Mouse (Mus musculus): ENCODE measurements around the gene Chsy1. TPM values are rescaled to one million over a fixed set of nuclear protein-coding genes. Genes with fewer than 3 reads are reported as not detected.

Chsy1 gene
- total and polyA plus RNA-seq, 3 experiments: 2.4 to 7.1 (median 4.6) TPM

GRCm38 (mm10) chr7:66194511-66194910 lies 85.2 kb downstream of the Chsy1 start:
- ATAC-seq (ENCODE audit: extremely low read depth, insufficient number of reproducible peaks, low FRiP score, poor library complexity, severe bottlenecking): no peak
- Histone ChIP-seq H3K4me3 (ENCODE audit: low read depth, low read length) (peak overlapping the region; percentile 28; the same call in 1 of the 2 replicates), H3K4me1 (ENCODE audit: insufficient read depth, low read depth, low read length) (peaks cover 77% of the 10 kb centered on the region), H3K27me3 (ENCODE audit: insufficient read depth, low read length) (peaks cover 8% of the 10 kb centered on the region), H3K36me3 (replicated peaks) (no peaks in the 10 kb centered on the region), H3K9me3 (replicated peaks) (no peaks in the 10 kb centered on the region)
- DNase-seq (ENCODE audit: low spot score): no peak
- TF ChIP-seq GATA2 (IDR thresholded peaks at IDR 0.05; ENCODE audit: borderline replicate concordance, low read depth, low read length): no peak
- no peak for TF ChIP-seq CTCF (IDR thresholded peaks at IDR 0.05; ENCODE audit: low read depth, low read length)
- no peak for TF ChIP-seq GATA1 (IDR thresholded peaks at IDR 0.05; ENCODE audit: borderline replicate concordance, low read length)
- TF ChIP-seq POLR2AphosphoS5 (IDR thresholded peaks at IDR 0.05; ENCODE audit: insufficient replicate concordance, low read depth, low read length): no peak
- no peak for TF ChIP-seq TAL1 (conservative IDR thresholded peaks at IDR 0.05; ENCODE audit: low read depth, low read length)

- no peaks in the 10 kb centered on the region for H3K9me3 ChIP-seq (replicated peaks)
- no peak overlapping the region; the same call in 1 of the 2 replicates for H3K4me3 ChIP-seq (ENCODE audit: low read depth, low read length)
- no peak for DNase-seq (ENCODE audit: low spot score)
- H3K27me3 ChIP-seq (ENCODE audit: insufficient read depth, low read length): peaks cover 8% of the 10 kb centered on the region
- ATAC-seq (ENCODE audit: extremely low read depth, insufficient number of reproducible peaks, low FRiP score, poor library complexity, severe bottlenecking): no peak
- H3K36me3 ChIP-seq (replicated peaks): no peaks in the 10 kb centered on the region
- TF ChIP-seq TAL1 (conservative IDR thresholded peaks at IDR 0.05; ENCODE audit: low read depth, low read length): no peak
- no peak for TF ChIP-seq GATA2 (IDR thresholded peaks at IDR 0.05; ENCODE audit: borderline replicate concordance, low read depth, low read length)
- TF ChIP-seq GATA1 (IDR thresholded peaks at IDR 0.05; ENCODE audit: borderline replicate concordance, low read length): no peak
- TF ChIP-seq CTCF (IDR thresholded peaks at IDR 0.05; ENCODE audit: low read depth, low read length): no peak
- no peak for TF ChIP-seq POLR2AphosphoS5 (IDR thresholded peaks at IDR 0.05; ENCODE audit: insufficient replicate concordance, low read depth, low read length)
- peaks cover 87% of the 10 kb centered on the region for H3K4me1 ChIP-seq (ENCODE audit: insufficient read depth, low read depth, low read length)
These were observed 86.6 kb downstream of the Chsy1 start for GRCm38 (mm10) chr7:66195881-66196280.

- ATAC-seq (ENCODE audit: extremely low read depth, insufficient number of reproducible peaks, low FRiP score, poor library complexity, severe bottlenecking): peak; percentile 86
- Histone ChIP-seq H3K27me3 (ENCODE audit: insufficient read depth, low read length) (peaks cover 8% of the 10 kb centered on the region), H3K4me1 (ENCODE audit: insufficient read depth, low read depth, low read length) (peaks cover 90% of the 10 kb centered on the region), H3K9me3 (replicated peaks) (no peaks in the 10 kb centered on the region), H3K36me3 (replicated peaks) (no peaks in the 10 kb centered on the region), H3K4me3 (ENCODE audit: low read depth, low read length) (peak overlapping the region; percentile 67; the same call in 1 of the 2 replicates)
- peak; percentile 71 for DNase-seq (ENCODE audit: low spot score)
- TF ChIP-seq GATA1 (IDR thresholded peaks at IDR 0.05; ENCODE audit: borderline replicate concordance, low read length): no peak
- TF ChIP-seq TAL1 (conservative IDR thresholded peaks at IDR 0.05; ENCODE audit: low read depth, low read length): peak; percentile 64
These were observed 87.5 kb downstream of the Chsy1 start for GRCm38 (mm10) chr7:66196609-66197445.

DNA sequence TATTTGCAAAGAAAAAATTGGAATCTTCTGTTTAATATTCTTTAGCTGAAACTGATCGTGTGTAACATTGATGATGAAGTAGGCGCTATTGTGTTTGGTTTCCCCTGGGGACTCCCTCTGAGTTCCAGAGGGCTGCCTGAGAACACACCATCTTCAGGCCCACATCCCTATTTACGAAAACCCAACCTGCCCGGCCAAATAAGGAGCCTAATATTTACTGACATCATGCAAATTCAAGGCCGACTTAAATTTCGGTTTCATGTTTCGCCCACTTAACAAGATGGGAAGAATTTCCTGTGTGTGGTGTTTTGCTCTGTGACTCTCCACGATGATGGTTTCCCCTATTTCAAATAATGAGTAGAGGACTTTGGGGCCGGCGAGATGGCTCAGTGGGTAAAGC lies 89.1 kb downstream of the Chsy1 start:
- H3K27me3 ChIP-seq (ENCODE audit: insufficient read depth, low read length): peaks cover 8% of the 10 kb centered on the region
- ATAC-seq (ENCODE audit: extremely low read depth, insufficient number of reproducible peaks, low FRiP score, poor library complexity, severe bottlenecking) (no peak), DNase-seq (ENCODE audit: low spot score) (no peak)
- H3K4me1 ChIP-seq (ENCODE audit: insufficient read depth, low read depth, low read length): peaks cover 77% of the 10 kb centered on the region
- no peaks in the 10 kb centered on the region for H3K36me3 ChIP-seq (replicated peaks)
- H3K9me3 ChIP-seq (replicated peaks): no peaks in the 10 kb centered on the region
- no peak for TF ChIP-seq GATA1 (IDR thresholded peaks at IDR 0.05; ENCODE audit: borderline replicate concordance, low read length)
- TF ChIP-seq TAL1 (conservative IDR thresholded peaks at IDR 0.05; ENCODE audit: low read depth, low read length): no peak
- TF ChIP-seq POLR2AphosphoS5 (IDR thresholded peaks at IDR 0.05; ENCODE audit: insufficient replicate concordance, low read depth, low read length): no peak
- no peak overlapping the region for H3K4me3 ChIP-seq (ENCODE audit: low read depth, low read length)

GRCm38 (mm10) chr7:66199391-66199831 lies 90.1 kb downstream of the Chsy1 start:
- Histone ChIP-seq H3K4me3 (ENCODE audit: low read depth, low read length) (peak overlapping the region; percentile 44; the same call in 1 of the 2 replicates), H3K36me3 (replicated peaks) (no peaks in the 10 kb centered on the region), H3K9me3 (replicated peaks) (no peaks in the 10 kb centered on the region), H3K4me1 (ENCODE audit: insufficient read depth, low read depth, low read length) (peaks cover 67% of the 10 kb centered on the region), H3K27me3 (ENCODE audit: insufficient read depth, low read length) (peaks cover 6% of the 10 kb centered on the region; the same call in 1 of the 2 replicates)
- DNase-seq (ENCODE audit: low spot score) (peak; percentile 25), ATAC-seq (ENCODE audit: extremely low read depth, insufficient number of reproducible peaks, low FRiP score, poor library complexity, severe bottlenecking) (peak; percentile 38)
- TF ChIP-seq GATA1 (IDR thresholded peaks at IDR 0.05; ENCODE audit: borderline replicate concordance, low read length) (no peak), GATA2 (IDR thresholded peaks at IDR 0.05; ENCODE audit: borderline replicate concordance, low read depth, low read length) (no peak), POLR2AphosphoS5 (IDR thresholded peaks at IDR 0.05; ENCODE audit: insufficient replicate concordance, low read depth, low read length) (no peak), CTCF (IDR thresholded peaks at IDR 0.05; ENCODE audit: low read depth, low read length) (no peak), TAL1 (conservative IDR thresholded peaks at IDR 0.05; ENCODE audit: low read depth, low read length) (no peak)

DNA sequence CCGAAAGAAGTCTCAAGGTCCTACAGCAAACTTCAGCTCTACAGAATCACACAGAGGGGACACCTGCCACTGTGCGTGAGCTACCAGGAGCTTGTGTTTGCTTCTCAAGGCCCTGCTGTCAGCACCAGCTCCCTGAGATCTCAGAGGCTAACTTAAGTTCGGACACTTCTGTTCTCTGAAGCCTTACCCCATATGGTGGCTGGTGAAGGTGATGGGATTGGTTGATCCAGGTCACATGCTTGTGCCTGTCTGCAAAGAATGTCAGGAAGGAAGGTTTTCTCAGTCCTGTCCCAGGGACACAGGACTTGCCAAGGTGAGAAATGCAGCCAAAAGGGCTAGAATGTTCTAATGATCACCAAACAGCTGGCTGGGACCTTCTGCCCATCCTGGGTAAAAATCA lies 91.1 kb downstream of the Chsy1 start:
- H3K27me3 ChIP-seq (ENCODE audit: insufficient read depth, low read length): peaks cover 3% of the 10 kb centered on the region; the same call in 1 of the 2 replicates
- H3K4me1 ChIP-seq (ENCODE audit: insufficient read depth, low read depth, low read length): peaks cover 57% of the 10 kb centered on the region
- H3K4me3 ChIP-seq (ENCODE audit: low read depth, low read length): no peak overlapping the region
- ATAC-seq (ENCODE audit: extremely low read depth, insufficient number of reproducible peaks, low FRiP score, poor library complexity, severe bottlenecking): no peak
- H3K9me3 ChIP-seq (replicated peaks): no peaks in the 10 kb centered on the region
- no peak for DNase-seq (ENCODE audit: low spot score)
- no peaks in the 10 kb centered on the region for H3K36me3 ChIP-seq (replicated peaks)
- TF ChIP-seq GATA1 (IDR thresholded peaks at IDR 0.05; ENCODE audit: borderline replicate concordance, low read length): no peak
- TF ChIP-seq CTCF (IDR thresholded peaks at IDR 0.05; ENCODE audit: low read depth, low read length): no peak
- no peak for TF ChIP-seq POLR2AphosphoS5 (IDR thresholded peaks at IDR 0.05; ENCODE audit: insufficient replicate concordance, low read depth, low read length)
- TF ChIP-seq TAL1 (conservative IDR thresholded peaks at IDR 0.05; ENCODE audit: low read depth, low read length): no peak
- no peak for TF ChIP-seq GATA2 (IDR thresholded peaks at IDR 0.05; ENCODE audit: borderline replicate concordance, low read depth, low read length)
